Mouse (Mus musculus) testis, postnatal 14 days (tissue): ENCODE measurements around the gene Asic4.

Experiments
- DNase-seq: peaks from one replicate; pipeline ENCODE4 v3.0.0; 2021; ENCODE audit warnings: low spot score

The Asic4 gene

DNA sequence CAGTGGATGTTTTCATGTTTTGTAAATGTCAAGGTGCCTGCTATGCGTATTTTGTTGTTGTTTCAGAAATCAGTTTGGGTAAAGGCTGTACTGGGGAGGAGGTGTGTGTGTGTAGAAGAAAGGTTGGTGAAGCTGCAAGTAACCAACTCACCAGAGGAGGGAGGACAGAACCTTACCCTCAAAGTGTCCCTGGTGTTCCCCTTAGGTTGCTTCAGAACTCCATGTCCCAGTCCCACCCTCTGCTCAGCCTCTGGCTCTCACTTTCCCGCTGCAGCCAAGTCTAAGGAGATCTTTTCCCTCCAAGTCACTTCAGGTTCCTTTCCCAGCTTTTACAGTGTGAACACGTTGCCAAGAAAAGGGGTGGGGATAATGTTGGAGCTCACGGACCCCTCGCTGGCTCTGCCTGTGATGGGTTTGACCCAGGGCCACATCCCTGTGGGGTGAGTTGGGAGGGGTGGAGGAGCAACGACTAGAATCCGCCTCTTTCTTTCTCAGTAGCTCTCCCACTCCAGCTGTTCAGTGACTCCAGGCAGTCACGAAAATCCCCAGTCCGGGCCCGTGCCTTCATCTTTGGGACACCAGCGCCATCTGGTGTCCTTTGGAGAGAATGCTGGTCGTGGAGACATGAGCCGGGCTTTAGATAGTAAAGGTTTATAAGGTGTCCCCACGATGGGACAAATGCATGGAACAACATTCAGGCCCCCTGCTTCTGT, 17.1 kb downstream of the Asic4 start:
- DNase-seq, result peak; percentile 70

DNA sequence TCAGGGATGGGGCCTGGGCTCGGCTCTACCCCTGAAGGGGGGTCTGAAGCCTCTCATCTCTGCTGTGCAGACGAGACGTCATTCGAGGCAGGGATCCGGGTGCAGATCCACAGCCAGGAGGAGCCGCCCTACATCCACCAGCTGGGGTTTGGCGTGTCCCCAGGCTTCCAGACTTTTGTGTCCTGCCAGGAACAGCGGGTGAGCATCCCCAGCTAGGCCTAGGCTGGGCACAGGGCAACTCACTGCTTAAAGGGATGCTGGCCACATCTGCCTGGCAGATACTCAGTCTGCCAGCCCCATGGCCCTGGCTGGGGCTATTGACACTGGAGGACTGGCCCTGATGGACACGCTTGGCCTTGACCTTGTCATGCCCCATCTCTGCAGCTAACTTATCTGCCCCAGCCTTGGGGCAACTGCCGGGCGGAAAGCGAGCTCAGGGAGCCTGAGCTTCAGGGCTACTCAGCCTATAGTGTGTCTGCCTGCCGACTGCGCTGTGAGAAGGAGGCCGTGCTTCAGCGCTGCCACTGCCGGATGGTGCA, 19.1 kb downstream of the Asic4 start:
- DNase-seq, result peak; percentile 73

DNA sequence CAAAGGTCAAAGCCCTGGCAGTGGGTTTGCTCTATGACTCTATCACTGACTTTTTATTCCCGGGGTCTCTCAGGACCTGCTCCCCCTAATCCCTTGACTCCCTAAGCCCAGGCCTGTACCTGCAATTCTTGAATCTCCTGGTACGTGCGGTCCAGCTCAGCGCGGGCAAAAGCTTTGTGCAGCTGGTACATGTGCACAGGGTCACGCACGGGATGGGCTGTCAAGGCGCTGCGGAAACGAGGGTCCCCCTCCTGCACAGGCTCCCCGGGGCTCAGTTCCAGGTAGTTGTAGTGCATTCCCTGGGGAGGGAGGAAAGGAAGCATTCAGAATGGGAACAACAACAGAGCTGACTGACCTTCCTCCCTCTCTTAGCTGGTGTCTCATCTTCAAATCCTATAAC, 26.2 kb downstream of the Asic4 start:
- no peak for DNase-seq

DNA sequence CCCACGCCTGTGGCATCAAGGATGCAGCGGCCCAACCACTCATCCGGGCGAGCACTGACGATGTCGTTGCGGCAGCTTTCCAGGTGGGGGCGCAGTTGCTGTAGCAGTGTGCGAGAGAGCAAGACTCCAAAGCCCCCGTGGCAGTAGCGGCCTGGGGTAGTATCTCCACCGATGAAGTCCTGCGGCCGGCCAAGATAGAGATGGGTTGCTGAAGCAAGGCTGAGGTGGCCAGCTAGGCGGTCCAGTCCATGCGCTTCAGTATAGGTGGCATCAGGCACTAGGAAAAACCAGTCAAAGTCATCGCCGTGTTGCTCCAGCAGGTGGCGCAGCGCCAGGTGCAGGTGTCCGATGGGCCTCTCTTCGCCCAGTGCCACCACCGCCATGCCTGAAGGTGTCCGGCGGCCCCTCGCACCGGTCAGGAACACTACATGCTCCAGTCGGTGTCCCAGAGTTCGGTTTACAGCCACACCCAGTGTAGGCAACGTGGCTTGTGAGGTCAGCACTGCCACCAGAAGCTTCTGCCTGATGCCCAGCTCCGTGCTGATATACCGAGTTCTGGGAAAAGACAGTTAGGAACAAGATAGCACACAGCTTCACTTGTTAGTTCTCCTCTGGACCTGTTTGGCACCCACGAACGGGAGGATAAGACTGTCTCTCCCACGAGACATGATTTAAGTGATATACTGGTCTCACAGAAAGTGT, 27.2 kb downstream of the Asic4 start:
- DNase-seq, result peak; percentile 84

DNA sequence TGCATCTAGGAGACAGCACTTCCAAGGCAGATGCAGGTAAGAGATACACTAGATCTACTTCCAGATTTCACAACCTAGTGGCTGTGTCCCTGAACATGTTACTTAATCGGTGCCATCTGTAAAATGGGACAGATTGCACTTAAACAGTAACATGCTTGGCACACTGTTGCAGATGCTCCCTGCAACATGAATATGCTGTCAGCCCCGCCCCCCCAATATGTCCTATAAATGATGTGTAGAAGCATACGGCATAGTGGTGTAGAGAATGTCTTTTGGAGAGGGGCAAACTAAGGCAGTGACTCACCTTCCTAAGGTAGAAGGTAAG, 27.7 kb downstream of the Asic4 start:
- no peak for DNase-seq

DNA sequence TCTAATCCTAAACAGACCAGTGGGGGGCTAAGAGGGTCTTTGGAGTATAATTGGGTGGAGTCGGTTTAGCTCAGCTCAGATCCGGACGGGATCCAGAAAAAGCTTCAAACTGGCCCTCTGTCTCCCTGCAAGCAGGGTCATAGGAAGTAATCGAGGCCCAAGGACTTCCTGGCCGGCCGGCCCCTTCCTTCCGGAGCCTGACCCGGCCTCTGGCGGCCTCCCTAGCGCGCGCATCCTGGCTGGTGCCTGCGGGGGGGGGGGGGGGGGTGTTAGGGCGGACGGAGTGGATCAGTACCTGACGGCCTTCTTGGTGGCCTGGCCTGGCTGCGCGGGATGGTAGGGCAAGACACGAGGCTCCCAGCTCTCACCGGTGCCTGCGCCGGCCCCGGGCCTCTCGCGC, 28.3 kb downstream of the Asic4 start:
- peak; percentile 61 for DNase-seq

DNA sequence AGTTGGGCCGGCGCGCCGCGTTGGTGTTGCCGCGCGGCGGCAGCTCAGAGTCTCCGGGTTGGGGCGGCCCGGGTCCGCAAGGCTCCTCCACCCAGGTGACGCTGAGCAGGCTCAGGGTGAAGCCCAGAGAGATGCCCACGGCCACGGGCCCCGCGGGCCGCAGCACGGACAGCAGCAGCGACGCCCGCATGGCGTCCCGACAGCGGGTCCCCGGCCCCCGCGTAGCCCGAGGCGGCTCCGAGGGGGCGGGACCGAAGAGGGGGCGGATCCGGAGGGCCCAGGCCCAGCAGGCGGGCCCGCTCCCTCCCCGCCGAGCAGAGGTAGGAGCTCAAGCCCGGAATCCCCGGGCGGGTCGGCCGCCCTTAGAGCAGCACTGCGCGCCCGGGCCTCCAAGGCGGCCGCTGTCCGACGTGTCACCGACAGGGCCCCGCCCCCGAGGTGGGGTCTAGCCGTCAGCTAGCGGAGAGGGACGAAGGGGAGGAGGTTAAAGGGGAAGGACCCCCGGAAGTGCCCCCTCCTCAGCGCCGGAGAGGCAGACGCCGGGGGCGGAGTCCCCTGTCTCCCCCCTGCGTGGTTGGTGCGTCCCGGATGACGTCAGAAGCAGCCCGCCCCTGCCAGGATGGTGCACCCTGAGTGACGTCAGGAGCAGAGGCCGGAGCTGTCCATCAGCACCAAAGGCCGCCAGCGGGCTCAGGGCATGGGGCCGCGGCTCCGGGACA, 28.8 kb downstream of the Asic4 start, which contains the start of the genes Chpf and Tmem198:
TSS of gene Chpf (minus strand) at position 392 of the 719 bp plus-strand sequence.
TSS of gene Tmem198 (plus strand) at position 617 of the 719 bp plus-strand sequence.
- DNase-seq, result peak; percentile 98

DNA sequence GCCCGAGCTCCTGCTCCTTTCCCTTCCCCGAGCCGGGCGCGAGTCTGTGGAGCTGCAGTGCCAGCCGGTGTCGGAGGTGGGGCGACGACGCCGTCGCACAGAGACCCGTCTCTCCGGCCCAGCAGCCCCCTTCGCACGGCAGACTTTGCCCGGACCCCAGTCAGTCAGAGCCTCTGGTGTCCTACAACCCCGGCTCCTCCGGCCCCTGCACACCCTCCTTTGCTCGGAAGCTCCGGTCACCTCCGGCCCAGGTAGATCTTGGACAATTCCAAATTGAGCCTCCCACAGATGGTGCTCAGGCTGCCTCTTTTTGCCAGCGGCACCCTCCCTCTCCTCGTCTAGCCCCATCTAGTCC, 29.4 kb downstream of the Asic4 start:
- no peak for DNase-seq

DNA sequence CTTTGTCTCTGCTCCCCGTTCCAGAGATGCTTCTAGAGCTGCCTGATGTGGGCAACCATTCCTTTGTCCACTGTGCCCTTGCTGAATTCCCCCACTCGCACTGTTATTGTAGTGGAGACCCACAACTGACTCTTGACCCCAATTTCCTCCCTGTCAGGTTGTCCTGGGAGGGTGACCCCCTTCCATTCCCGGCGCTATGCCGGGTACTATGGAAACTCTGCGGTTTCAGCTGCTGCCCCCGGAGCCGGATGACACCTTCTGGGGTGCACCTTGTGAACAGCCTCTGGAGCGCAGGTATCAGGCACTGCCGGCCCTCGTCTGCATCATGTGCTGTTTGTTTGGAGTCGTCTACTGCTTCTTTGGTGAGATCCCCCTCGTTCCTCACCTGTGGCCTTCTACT, 29.8 kb downstream of the Asic4 start:
- DNase-seq, result no peak

DNA sequence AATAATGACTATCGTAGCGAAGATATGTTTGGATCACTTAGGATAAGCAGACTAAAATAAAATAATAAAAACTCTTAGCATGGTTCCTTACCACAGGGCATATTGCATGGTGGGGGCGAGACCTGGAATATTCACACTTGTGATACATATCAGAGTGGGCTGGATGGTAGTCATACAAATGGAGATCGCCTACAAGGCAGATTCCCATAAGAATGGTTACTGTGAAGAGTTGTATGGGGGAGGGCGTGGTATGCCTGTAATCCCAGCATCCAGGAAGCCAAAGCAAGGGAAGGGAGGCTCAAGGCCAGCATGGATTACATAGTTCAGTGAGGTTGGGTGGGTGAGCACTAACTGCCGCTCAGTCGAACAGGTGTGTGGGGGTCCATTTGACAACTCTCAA, 30.5 kb downstream of the Asic4 start:
- no peak for DNase-seq

DNA sequence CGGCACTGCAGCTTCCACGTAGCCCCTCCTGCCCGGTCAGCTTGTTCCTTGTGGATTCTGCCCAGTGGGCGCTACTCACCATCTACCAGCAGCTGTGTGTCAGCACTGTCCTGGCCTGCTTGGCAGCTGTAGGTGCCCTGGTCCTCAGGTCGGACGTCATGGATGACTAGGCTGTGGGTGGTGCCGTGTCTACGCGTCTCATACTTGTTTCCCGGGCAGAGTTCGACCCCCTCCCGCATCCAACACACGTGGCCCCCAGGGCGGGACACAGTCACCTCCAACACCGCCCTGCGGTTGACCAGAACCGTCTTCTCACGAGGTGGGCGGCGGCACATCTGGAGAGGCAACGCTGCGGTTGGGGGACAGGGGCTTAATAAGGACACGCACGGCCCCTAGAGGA, 36.3 kb downstream of the Asic4 start:
- no peak for DNase-seq

DNA sequence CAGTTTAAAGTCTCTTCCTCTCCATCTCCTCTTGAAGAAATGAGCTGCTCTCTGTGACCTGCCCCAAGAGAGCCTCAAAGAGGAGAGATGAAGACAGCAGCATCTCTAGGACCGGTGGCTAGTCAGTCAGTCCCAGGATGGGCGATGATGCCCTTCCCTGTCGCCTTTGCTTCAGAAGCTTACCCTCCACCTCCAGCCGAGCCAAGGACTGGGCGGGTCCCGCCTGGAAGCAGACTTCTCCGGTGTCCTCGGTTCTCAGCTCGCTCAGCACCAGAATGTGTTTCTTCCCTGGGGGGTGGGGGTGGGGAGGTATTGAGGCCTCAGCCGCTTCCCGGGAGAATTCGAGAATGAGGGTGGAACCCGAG, 36.8 kb downstream of the Asic4 start:
- no peak for DNase-seq

DNA sequence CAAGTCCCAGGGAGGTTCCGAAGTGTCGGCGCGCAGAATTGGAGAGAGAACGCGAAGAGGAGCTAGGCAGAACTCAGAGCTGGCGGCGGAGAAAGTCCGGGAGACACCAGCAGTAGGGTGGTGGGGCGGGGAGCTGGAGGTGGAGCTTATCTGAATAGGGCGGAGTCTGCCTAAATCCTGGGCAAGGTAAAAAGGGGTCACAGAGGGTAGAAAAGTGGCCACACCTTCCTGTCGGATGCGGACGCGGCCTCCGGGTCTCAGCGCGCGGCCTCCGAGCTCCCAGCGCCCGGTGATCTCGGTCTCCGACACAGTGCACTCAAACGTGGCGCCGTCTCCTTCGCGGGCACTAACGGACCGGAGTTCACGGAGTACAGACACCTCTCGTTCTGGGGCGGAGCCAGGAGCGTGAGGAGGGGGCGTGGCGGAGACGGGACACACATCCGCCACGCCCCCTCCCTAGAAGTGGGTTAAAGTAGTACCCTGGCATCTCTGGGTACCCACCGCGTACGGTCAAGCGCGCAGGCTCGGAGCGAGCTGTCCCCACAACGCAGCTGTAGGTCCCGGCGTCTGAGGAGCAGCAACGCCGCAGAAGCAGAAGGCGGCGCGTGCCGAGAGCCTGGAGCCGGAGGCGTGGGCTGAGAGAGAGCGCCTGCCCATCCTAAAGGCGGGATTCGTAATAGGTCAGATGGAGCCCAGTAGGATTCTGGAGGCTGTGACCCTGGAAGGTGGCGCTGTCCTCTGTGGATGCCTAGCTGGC, 37.3 kb downstream of the Asic4 start:
- DNase-seq, result peak; percentile 72

DNA sequence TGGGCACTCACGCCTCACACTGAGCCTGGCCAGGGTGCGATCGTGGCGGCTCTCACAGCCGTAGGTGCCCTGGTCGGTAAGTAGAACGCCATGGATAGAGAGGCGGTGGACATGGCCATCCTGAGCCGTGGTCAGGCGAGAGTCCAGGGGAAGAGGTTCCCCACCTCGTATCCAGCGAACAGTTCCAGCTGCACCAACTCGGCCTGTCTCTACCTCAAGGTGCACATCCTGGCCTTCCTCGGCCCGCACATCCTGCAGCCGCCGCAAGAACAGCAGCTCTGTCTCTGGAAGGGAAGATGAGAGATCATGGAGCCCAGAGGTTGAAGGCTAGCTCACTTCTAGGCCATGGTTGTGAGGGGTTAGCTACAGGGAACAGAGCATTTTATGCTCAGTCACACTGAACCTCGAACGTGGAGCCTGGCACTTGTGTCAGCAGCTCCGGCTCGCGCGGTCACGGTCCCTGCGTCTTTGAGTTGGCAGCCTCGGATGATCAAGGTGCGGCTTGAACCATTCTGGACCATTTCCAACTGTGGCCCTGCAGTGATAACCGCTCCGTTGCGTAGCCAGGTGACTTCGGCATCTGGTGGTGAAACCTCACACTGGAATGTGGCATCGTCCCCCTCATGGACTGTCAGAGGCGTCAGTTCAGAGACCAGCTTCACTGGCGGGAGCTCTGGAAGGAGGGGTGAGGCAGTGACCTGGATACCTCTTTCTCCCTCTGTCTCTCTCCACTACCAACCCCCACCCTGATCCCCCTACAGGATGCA, 40.7 kb downstream of the Asic4 start:
- no peak for DNase-seq

DNA sequence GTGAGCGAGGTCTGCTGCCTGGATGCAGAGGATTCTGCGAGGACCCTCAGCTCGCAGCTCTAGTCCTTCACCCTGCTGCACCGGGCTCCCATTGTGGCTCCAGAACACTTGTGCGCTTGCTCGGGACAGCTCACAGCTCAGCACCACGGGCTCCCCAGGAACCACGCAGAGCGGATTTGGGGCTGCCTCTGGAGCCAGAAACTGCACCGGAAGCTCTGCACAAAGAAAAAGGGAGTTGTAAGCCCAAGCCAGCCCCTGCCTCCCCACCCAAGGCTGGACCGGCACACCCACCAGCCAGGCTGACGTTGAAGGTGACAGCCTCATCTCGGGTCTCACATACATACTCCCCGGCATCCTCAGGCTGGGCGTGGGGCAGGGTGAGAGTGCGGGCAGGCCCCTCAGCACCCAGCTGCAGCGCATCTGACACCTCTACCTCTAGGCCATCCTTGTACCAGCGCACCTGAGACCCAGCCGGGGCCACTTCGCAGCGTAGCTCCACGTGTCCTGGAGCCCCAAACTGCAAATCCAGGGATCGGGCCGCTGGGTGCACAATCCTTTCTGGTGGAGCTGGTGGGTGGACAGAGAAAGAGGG, 42.4 kb downstream of the Asic4 start:
- no peak for DNase-seq

DNA sequence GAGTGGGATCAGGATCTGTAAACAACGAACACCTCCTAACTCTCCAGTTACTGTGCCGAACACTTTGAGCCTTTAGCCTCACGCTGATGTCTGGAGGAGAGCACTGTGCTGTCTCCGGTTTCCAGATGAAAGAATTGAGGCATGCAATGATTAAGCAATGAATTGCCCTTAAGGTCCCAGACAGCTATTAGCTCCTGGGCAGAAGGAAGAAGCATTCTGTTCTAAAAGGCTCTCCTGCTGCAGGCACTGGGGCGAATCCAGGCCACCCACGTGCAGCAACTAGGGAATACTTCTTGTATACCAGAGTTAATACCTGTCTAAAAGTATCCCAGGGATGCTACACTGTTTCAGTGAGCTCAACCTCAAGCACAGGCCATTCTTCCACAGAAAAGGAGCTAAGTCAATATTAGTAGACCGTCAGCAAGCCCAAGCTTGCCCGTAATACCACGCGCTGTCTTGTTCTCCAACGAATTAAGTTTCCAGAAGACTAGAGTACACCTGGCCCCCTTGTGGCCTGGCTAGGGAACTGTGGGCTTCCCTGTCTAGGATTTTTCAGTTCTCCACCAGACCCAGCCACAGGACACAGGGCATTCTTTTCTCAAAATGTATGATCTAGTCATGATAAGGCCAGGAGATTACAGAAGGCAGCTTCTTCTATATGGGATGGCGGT, 44.8 kb downstream of the Asic4 start:
- DNase-seq, result no peak

DNA sequence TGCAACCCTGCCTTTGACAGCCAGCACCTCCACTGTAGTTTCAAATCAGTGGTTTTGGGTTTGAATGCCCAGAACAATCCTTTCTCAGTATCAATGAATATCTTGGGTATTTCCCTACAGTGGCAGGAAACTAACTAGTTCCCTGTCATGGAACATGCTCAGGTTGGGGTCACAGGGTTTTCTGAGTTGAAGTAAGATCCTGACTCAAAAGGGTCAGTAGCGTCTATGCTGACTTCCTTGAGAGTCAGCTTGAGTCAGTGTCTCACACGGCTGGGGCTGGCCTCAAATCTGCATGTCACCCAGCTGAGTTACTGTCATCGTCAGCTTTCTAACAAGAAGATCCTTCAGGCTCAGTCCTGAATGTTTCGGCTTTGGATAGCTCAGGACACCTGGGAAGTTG, 48.7 kb downstream of the Asic4 start:
- no peak for DNase-seq

DNA sequence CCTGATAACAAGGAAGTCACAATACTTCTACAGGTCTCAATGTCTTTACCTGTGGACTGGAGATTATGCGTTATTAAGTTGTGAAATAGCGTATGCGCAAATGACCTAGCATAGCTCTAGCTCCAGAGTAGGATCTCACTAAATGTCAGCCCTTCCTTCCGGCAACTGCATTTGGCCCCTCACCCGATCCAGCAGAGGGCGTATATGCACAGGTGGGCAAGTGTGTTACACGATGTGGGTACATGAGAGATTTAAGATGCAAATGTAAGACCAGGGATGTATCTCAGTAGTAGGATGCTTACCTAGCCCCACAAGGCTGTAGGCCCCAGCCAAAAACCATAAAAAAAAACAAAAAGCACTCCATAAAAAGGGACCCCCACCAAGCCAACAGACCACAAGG, 49.2 kb downstream of the Asic4 start:
- no peak for DNase-seq

DNA sequence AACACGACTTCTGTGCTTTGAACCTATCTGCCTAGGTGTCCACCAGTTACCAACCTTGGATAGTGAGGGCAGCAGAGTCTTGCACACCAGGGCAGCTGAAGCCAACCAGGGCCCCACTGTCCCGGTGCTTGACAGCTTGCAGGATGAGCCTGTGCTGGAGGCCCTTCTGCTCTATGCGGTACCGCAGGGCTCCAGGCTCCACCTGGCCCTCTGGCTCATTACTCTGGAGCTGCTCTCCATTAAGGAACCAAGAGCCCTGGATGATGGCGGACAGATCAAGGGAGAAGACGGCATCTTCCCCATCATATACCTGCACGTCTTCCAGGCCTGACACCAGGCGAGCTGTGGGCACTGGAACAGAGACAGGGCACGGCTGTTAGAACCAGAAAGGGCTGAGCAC, 51.7 kb downstream of the Asic4 start:
- no peak for DNase-seq

DNA sequence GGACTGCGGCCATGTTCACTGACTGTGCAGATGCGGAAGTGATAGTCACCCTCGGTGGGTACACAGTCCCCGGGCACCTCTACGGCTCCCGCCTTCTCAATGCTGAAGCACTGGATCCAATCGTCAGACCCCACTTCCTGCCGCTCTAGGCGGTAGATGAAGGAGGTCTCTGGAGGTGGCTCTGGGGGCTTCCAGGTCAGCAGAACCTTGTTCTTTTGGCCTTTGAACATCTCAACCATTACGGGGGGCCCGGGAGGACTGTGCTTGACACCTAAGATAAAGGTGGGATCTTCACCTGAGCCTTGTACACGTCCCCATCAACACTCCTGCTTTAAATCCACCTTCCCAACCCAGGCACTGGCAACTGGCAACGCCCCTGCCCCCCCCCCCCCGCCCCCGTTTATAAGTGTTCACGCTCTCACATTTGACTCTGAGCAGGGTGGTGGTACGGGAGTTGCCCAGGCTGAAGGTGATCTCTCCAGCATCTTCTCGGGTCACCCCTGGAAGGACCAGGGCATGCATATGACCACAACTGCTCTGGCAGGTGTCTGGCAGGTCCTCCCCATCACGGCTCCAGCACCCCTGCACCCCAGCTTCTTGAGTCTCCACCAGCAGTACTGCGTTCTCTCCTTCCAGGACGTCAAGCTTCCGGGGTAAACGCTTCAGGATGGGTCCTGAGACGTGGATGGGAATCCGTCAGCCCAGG, 52.9 kb downstream of the Asic4 start:
- DNase-seq, result no peak
